Mouse (Mus musculus) gastrocnemius, adult 18-20 months (tissue): Measurements from ENCODE around the gene Rc3h2. TPM values are rescaled to one million over a fixed set of nuclear protein-coding genes. Genes with fewer than 3 reads are reported as not detected.
A peak's percentile ranks its signal among the peaks of the same experiment; 100 is the strongest.

Experiments used
- DNase-seq: peaks from one replicate; pipeline ENCODE4 v3.0.0; 2021; ENCODE audit warnings: low spot score
- long read RNA-seq, 2 experiments: library from polyadenylated mRNA; stranded (forward); transcript quantifications; one replicate each; pipeline ENCODE4 v2.0.0; 2021
- total RNA-seq, 2 experiments: library from RNA; stranded (reverse); gene quantifications; 2 replicates each; pipeline ENCODE4 v1.2.3; 2021

The Rc3h2 gene
- total RNA-seq, result 10 to 100 TPM; 39.0 to 46.2 TPM
- long read RNA-seq, experiment 1, partial matches to known transcripts, result 2 of 10 reads
- long read RNA-seq, experiment 1, other reads (novel, unspliced or antisense), result 8 of 10 reads
- long read RNA-seq, experiment 2, partial matches to known transcripts, result 2 of 11 reads
- long read RNA-seq, experiment 2, other reads (novel, unspliced or antisense), result 9 of 11 reads

DNA sequence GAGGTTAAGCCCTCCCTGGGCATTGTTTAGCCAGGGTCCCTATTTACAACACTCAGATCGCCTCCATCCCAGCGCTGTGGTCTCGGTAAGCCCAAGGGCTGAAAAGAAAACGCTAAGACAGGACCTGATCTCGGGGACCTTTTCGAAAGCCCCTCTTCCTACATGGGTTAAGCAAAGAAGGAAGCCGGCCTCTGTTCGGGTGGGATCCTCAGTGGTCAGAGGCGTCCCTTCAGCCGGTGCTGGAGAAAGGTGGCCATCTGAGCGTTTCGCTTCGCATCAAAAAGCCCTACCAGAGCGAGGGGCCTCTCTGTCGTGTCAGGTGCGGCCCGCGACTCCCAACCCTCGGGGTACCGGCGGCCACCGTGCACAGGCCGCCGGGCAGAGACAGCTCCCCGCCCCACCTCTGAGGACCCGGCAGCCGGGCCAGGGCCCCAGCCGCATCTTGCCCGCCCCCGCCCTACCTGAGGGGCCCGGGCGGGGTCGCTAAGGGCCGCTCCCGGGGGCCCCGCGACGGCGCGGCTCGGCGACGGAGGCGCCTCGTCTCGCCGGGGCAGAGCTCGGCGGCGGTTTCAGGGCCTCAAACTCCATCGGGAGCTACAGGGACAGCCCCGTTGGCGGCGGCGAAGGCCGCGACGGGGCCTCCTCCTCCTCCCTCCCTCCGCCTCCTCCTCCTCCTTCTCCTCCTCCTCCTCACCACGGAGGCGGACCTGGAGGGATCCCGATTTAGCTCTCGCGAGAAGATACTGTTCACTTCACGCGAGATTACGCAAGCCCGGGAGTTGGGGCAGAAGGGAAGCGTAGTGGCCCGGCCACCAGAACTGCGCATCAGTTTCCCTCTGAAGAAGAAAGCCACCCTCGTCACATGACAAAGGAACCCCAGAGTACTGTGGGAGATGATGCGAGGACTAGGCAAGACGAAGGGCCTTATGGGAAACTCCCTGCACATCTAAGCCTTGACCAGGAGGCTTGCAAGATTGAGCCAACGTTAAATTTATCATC, at the start of gene Rc3h2:
Rc3h2 (minus strand) TSS at position 598 of the 999 bp plus-strand sequence.
- peak; percentile 97 for DNase-seq

DNA sequence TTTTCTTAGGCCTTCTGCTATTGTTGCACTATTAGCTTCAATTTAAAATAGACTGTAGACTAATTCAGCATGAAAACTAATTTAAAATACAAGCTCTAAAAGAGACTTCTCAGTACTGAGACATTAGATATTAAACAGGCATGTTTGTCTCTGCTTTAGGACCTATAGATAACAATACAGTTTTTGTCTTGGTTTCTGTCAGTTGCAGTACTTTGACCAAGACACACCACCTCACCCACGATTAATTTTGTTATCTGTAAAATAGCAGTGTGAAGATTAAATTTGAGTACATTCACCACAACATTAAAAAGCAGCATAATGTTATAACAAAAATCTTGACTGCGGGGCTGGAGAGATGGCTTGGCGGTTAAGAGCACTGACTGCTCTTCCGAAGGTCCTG, 43.6 kb upstream of the Rc3h2 start:
- DNase-seq, result no peak

DNA sequence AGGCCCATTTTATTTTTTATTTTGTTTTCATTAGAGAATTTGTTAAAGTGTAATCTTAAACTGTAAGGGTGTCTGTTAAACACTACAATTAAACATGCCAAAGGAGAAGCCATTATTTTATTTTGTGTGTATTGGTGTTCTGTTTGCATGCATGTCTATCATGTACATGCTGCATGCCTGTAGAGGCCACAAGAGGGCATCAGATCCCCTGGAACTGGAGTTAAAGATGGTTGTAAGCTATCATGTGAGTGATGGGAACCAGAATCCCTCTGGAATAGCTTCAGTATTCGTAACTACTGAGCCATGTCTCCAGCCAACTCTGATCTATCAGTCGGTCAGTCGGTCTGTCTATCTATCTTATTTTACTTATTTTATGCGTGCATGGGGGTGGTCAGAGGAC, 38.0 kb upstream of the Rc3h2 start:
- DNase-seq, result no peak

- no peak for DNase-seq
Observed at GRCm38 (mm10) chr2:37452376-37452760, 29.7 kb upstream of the Rc3h2 start.

DNA sequence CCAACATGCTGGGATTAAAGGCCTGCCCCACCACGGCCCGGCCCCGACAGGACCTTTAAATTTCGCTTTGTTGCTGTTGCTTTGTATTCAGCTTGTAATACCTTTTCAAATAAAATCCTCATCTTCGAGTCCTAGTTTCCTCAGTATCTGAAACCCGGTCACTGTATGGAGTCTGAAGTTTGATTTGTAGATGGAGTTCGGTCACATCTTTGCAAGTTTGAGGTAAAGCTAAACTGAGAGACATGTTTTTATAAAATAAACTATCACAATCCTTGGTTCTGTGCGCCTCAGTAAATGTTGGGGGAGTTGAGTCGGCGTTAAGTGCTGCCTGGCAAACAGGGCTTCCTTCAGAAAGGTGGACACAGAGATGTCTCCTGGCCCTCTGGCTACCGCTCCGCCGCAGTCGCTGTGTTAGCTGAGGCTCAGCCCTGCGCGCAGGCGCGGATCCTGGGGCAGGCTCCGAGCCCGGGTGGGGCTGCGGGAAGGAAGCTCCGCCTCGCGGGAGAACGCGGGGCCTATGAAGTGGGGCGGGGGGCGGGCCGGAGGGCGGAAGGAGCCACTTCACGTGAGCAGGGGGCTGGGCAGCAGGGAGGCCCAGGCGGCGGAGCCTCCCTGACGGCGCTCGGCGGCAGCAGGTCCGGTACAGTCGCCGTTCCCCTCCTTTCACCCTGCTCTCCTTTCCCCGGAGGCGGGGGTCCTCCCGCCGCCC, 29.1 kb upstream of the Rc3h2 start:
- DNase-seq, result peak; percentile 93

GRCm38 (mm10) chr2:37442611-37443591, 20.2 kb upstream of the Rc3h2 start, which contains the start of the genes Zbtb26, Zbtb6 and Rabgap1:
Gene Zbtb26, minus strand, starts transcription at chr2:37443135.
Gene Zbtb6, minus strand, starts transcription at chr2:37443171.
Gene Rabgap1, plus strand, starts transcription at chr2:37443279.
- DNase-seq, result peak; percentile 95

DNA sequence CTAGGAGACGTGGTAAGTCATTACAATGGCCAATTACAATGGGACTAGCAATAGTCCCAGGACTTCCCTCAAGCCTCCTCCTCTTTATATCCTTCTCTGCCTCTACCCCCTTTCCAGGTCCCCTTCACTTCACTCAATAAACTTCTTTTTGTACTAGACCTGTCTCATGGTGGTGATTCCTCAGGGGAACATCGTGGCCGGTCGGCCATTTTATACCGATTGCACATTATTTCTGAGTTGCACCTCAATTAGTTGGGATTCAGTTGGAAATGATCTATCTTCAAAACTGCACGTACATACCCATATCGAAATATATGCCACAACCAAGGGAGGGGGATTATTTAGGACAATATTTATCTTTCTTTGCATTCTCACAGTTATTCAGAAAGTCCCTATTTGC, 8.9 kb upstream of the Rc3h2 start:
- no peak for DNase-seq

DNA sequence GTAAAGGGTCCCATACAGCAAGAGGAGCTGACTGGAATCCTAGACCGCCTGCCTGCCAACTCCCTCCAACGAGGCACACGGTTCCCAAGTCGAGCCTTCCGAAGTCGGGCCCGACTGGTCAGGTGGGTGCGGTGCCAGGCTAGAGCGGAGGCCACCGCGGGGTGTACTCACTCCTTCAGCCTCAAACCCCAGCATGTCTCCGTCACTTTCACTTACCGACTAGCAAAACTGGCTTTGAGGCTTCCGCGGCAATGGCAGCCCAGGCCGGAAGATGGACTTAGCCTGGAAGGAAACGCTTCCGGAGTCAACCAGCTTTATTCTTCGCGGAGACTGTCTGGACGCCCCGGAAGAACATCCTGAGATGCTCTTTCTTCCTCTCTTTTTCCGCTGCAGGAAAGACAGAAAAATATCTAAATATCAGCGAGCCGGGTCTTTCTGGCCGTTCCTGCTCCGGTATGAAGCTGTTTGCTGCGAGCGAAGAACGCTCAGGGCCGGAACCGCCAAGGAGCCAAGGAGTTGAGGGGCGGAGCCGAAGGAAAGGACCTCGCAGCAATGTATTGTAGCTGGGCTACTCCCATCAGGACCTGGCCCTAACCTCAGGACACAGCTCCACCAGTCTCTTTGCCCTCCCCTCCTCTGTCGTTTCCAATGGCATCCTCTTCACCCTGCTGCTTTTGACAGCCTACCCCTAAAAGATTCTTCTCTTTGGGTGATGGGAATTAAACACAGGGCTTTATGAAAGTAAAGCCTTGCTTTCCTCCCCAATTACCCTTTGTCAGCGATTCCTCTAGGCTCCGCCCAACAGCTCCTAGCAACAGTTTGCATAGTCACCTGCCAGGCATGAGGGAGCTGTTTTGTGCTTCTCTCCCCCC, 8.1 kb upstream of the Rc3h2 start:
- DNase-seq, result peak; percentile 86

GRCm38 (mm10) chr2:37423671-37424070, 968 bp upstream of the Rc3h2 start:
- no peak for DNase-seq

GRCm38 (mm10) chr2:37421903-37422302, 800 bp downstream of the Rc3h2 start:
- no peak for DNase-seq

GRCm38 (mm10) chr2:37395539-37395938, 27.2 kb downstream of the Rc3h2 start:
- DNase-seq, result no peak

DNA sequence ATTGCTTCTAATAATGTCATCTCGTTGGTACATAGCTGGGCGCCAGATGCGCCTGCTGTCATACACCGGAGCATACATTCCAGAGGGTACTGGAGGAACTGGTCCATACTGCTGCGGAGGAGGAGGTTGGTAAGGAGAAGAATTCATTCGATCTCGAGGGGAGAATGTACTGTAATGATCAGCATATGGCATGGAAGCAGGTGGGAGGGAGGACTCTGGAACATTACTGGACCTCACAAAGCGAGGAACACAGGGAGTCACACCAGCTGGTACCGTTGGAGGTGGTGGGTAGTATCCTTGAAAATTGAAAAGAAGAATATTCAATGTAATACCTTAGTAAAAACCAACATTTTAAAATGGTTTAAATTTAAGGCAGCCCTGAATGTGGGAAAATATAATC, 39.8 kb downstream of the Rc3h2 start:
- DNase-seq, result no peak

DNA sequence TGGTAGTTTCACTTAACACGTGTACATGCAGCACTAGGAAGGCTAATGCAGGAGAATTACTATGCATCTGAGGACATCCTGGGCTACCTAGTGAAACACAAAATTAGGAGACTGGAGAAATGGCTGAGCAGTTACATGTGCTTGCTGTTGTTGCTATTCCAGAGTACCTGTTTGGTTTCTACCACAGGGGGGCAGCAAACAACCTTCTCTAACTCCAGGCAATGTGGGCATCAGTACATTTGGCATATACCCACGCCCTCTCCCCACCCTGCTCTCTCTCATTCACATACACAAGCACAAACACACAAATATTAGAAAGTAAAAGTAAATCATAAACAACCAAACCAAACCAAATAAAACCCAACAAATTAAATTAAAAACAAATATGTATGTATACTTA, 42.5 kb downstream of the Rc3h2 start:
- DNase-seq, result peak; percentile 45

- no peak for DNase-seq
Observed at GRCm38 (mm10) chr2:37376018-37376417, 46.7 kb downstream of the Rc3h2 start.

DNA sequence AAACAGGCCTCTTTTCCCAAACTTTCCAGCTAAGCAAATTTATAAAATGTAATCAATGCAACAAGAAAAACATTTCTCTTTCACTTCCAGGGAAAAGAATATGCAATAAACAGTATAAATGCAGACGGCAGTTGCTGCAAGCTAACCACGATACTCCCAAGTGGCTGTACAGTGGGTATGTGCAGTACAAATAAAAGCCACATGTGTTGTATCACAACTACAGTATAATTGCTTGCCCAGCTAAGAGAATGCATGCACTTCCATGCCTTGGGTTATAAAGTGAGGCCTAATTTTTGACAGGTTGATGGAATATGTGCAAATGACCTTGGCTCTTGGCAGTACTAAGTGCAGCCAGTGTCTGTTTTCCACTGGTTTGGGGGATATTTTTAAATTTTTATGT, 52.1 kb downstream of the Rc3h2 start:
- DNase-seq, result no peak

DNA sequence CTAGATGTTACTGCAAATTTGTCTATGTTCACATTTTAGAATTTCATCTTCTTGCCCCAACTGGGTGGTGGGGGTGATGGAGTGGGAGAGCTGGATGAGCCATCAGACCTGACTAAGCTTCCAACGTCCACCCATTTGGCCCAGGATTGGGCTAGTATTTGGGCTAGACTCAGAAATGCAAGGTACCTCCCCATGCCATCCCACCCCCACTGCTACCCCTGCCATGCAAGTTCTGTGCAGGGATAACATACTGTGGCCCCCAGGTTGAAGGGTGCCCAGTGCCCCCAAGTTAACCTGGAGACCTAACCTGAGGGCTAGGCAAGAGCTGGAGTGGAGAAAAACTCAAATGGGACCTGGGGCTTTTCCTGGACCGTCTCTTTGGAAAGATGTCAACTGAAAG, 62.8 kb downstream of the Rc3h2 start:
- DNase-seq, result no peak

GRCm38 (mm10) chr2:37358633-37359540, 63.8 kb downstream of the Rc3h2 start, which contains the start of gene Pdcl:
Gene Pdcl, minus strand, starts transcription at chr2:37359332.
- DNase-seq, result peak; percentile 95

GRCm38 (mm10) chr2:37355571-37355970, 67.1 kb downstream of the Rc3h2 start:
- no peak for DNase-seq

- DNase-seq, result no peak
Observed at GRCm38 (mm10) chr2:37351671-37352070, 71.0 kb downstream of the Rc3h2 start.
